Mouse (Mus musculus): ENCODE results near the gene Oxt. TPM values are rescaled to one million over a fixed set of nuclear protein-coding genes. Genes with fewer than 3 reads are reported as not detected.

Oxt gene
- polyA plus RNA-seq, 1 experiment from 2014 or later, result not detected

Small RNA genes within 50 kb of the gene (microRNA-seq; reads per million reads assigned to microRNA genes)
- gene Gm23876, result not detected

Other genes starting within 250 kb of the Oxt start
- 53.3 and 57.0 TPM in 2 replicates for gene Cpxm1, start 178.6 kb upstream of the Oxt start, polyA plus RNA-seq (2016; fragmentation: Nextera tagmentation; extraction: Ambion mirVana)
- 0.34 TPM in 1 of 2 replicates, not detected in the other for gene Gm28372, start 170.9 kb upstream of the Oxt start, polyA plus RNA-seq (2016; fragmentation: Nextera tagmentation; extraction: Ambion mirVana)
- 0.35 TPM in 1 of 2 replicates, not detected in the other for gene 1700020A23Rik, start 170.9 kb upstream of the Oxt start, polyA plus RNA-seq (2016; fragmentation: Nextera tagmentation; extraction: Ambion mirVana)
- not detected in 2 replicates for gene Tmem239, start 169.7 kb upstream of the Oxt start, polyA plus RNA-seq (2016; fragmentation: Nextera tagmentation; extraction: Ambion mirVana)
- 107 and 115 TPM in 2 replicates for gene Vps16, start 151.8 kb upstream of the Oxt start, polyA plus RNA-seq (2016; fragmentation: Nextera tagmentation; extraction: Ambion mirVana)
- gene Pced1a, start 151.5 kb upstream of the Oxt start, polyA plus RNA-seq (2016; fragmentation: Nextera tagmentation; extraction: Ambion mirVana), result 12.3 and 12.4 TPM in 2 replicates
- gene Ptpra, start 125.9 kb upstream of the Oxt start, polyA plus RNA-seq (2016; fragmentation: Nextera tagmentation; extraction: Ambion mirVana), result 129 and 138 TPM in 2 replicates
- 70.7 and 73.3 TPM in 2 replicates for gene Mrps26, start 12.4 kb upstream of the Oxt start, polyA plus RNA-seq (2016; fragmentation: Nextera tagmentation; extraction: Ambion mirVana)
- not detected in 2 replicates for gene Avp, start 6.4 kb downstream of the Oxt start, polyA plus RNA-seq (2016; fragmentation: Nextera tagmentation; extraction: Ambion mirVana)
- 16.9 and 17.1 TPM in 2 replicates for gene Fastkd5, start 53.9 kb downstream of the Oxt start, polyA plus RNA-seq (2016; fragmentation: Nextera tagmentation; extraction: Ambion mirVana)
- gene Ubox5, start 53.9 kb downstream of the Oxt start, polyA plus RNA-seq (2016; fragmentation: Nextera tagmentation; extraction: Ambion mirVana), result 13.9 and 14.3 TPM in 2 replicates
- gene Lzts3, start 66.6 kb downstream of the Oxt start, polyA plus RNA-seq (2016; fragmentation: Nextera tagmentation; extraction: Ambion mirVana), result 8.4 TPM in 2 replicates
- gene Ddrgk1, start 88.5 kb downstream of the Oxt start, polyA plus RNA-seq (2016; fragmentation: Nextera tagmentation; extraction: Ambion mirVana), result 58.0 and 63.5 TPM in 2 replicates
- gene Itpa, start 91.4 kb downstream of the Oxt start, polyA plus RNA-seq (2016; fragmentation: Nextera tagmentation; extraction: Ambion mirVana), result 130 and 133 TPM in 2 replicates
- gene Slc4a11, start 121.3 kb downstream of the Oxt start, polyA plus RNA-seq (2016; fragmentation: Nextera tagmentation; extraction: Ambion mirVana), result 0.52 and 0.63 TPM in 2 replicates

All from hindbrain, embryonic 12.5 days (tissue).